Mouse (Mus musculus) left cerebral cortex, adult 9 months (tissue): Measurements from ENCODE around the gene Atg101.

Experiments
- DNase-seq, 2 experiments: peaks; one replicate each; pipeline ENCODE4 v3.0.0; 2022; ENCODE audit warnings: low spot score in 2 of 2

Atg101 gene

DNA sequence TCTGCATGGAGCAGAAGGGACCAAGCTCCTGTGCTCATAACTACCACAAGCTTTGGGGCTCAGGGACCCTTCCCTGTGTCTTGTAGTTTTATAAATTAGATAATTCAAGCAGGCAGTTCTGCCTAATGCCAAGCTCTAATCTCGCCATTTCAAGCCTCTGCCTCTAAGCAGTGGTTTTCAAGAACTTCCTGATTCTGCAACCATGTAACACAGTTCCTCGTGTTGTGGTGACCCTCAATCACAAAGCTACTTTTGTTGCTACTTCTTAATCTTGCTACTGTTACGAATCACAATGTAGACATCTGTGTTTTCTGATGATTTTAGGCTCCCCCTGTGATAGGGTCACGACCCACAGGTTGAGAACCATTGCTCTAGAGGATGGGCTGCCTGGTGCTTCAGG lies 49.6 kb downstream of the Atg101 start:
- no peak for DNase-seq

DNA sequence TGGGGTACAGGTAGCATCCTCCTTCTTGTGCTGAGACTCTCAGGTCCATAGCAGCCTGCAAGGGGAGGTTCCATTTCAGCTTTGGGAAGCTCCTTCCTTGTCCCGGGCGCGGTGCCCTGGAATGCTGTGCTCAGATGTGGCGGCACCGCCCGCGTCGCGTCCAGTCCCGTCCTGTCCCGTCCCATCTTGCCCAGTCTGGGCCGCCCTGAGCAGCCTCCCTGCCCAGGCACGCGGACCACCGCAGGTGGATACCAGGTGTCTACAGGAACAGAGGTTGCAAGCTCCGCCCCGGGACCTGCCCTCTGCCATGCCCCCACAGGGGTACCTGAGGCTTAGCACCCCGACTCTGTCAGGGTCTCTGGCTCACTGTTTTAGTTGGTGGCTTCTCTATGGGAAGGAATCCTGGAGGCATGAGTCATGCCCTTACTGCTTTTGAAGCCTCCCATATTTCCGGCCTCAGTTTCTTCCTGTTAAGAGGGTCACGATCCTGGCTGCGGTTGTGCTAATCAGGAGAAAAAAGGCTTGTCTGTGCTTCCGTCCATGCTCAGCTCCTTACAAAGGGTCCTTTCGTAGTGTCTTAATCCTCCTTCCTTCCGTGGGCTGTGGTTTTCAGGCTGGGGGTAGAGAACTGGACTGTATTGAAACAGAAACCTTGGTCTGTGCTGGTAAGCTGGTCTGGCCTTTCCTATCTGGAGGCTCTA lies 52.6 kb downstream of the Atg101 start:
- DNase-seq = no peak

DNA sequence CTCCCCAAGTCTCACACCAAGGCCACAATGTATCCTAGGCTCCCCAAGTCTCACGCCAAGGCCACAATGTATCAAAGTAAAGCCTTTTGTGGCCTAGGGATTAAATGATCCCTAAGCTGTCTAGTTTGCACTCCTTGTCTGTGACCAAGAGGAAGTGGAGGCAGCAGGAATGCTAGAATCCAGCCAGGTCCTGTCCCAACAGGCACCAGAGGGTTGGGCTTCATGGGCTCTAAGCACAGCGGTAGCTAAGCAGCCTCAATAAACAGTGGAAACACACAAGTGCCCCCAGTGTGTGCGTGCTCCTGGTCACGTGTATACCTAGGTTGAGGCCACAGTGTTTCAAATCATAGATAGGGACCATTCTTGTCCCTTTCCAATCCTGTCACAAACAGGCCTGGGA lies 54.3 kb downstream of the Atg101 start:
- no peak for DNase-seq

DNA sequence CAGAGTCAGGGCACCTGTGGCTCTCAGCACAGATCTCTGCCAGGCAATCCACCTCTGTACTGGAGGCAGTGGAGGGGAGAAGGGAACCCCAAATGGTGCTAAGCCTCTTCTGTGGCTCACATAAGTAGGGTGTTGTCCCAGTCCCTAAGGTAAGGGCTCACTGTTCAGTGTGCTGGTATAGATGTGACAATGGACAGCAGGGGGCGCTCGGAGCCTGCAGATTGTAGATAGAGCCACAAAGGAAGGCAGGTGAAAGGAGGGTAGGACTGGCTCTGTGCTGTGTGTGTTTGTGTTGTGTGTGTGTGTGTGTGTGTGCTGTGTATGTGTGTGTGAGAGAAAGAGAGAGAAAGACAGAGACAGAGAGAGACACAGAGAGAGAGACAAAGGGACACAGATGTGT lies 55.5 kb downstream of the Atg101 start:
- DNase-seq = peak in 1 of 2 experiments; percentile 94
